Mouse (Mus musculus) lung, adult 2 months (tissue): ENCODE data around the gene Adam19. TPM values are rescaled to one million over a fixed set of nuclear protein-coding genes. Genes with fewer than 3 reads are reported as not detected.
"Not testable (repeated sequence)": the region's sequence is repeated elsewhere in the genome, so short reads cannot be mapped to it uniquely, and the experiment has no call there.

ENCODE experiments used
- DNase-seq: peaks from one replicate; pipeline ENCODE4 v3.0.0; 2022
- H3K4me1 ChIP-seq: fragments of 200-500 bp; 2 replicates; pipeline ENCODE4 v1.6.1; 2011; ENCODE audit warnings: low read length; ENCODE audit not compliant: control insufficient read depth, insufficient read depth
- H3K4me3 ChIP-seq: fragments of 200-500 bp; replicated peaks from 2 replicates; pipeline ENCODE3; 2011; ENCODE audit warnings: low read depth, mild to moderate bottlenecking, control low read depth, low read length; ENCODE audit errors: extremely low read depth
- CTCF ChIP-seq: fragments of 200-500 bp; IDR thresholded peaks from 2 replicates; pipeline ENCODE4 v1.5.1; 2011; ENCODE audit warnings: mild to moderate bottlenecking, low read length, control low read depth; ENCODE audit not compliant: insufficient read depth
- POLR2A ChIP-seq: fragments of 200-500 bp; IDR thresholded peaks from 2 replicates; pipeline ENCODE4 v1.6.1; 2011; ENCODE audit warnings: low read depth, mild to moderate bottlenecking, control low read depth, low read length, borderline replicate concordance; ENCODE audit errors: extremely low read depth
- WGBS: fragments of 180-500 bp; shearing (Covaris S2); methylation state at CpG from one replicate; pipeline ENCODE4 v1.1.7; 2018; 5-methylcytosine and 5-hydroxymethylcytosine counted together
- polyA plus RNA-seq: library from polyadenylated mRNA; depleted of rRNA; stranded (reverse); fragments of >200 nt; gene quantifications from 2 replicates; pipeline ENCODE4 v1.2.3, GENCODE M21; 2012

Gene Adam19
- polyA plus RNA-seq, 1 experiment: 29.4 TPM

DNA sequence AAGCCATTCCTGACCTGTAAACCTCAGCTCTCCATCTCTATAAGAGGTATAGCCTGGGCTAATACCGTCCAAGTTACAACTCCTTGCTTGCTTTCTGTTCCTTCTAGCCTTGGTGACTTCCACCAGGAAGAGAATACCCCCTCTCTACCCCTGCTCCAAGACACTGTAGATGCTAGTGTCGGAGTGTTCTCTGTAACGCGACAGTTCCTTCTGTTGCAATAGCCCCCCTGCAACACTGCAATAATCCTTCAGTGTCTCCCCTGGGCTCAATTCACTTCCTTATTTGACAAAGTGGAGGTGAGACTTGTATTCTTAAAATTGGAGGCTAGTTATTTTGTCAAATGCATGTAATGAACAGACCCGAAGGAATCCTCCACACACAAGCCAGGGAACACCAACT lies 90.8 kb downstream of the Adam19 start:
- DNase-seq: no peak
- TF ChIP-seq CTCF: no peak
- TF ChIP-seq POLR2A: no peak
- WGBS: 88% methylated on average over 5 of the region's 5 CpGs

DNA sequence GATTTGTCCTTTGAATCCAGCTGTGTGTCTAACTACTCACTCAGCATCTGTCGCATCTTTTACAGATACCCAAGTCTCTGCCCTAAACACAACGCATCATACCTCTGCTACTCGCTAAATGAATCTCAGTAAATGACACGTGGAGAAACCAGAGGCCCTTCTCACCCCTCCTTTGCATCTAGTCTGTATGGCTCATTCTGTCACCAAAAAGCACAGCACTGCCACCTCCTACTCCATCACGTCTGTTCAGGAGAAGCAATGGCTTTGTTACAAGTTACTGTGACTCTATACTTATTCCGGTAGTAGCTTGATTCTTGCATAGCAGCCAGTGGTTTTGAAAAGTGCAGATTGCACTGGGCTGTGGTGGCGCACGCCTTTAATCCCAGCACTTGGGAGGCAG lies 101.2 kb downstream of the Adam19 start:
- WGBS: 93% methylated on average over 8 of the region's 8 CpGs
- H3K4me3 ChIP-seq: no peak overlapping the region
- no peaks in the 10 kb centered on the region for H3K4me1 ChIP-seq
- no peak for TF ChIP-seq POLR2A
- TF ChIP-seq CTCF: no peak
- no peak for DNase-seq

More for the DNA sequence above, 90.8 kb downstream of the Adam19 start:
- Histone ChIP-seq H3K4me3 (no peak overlapping the region), H3K4me1 (no peaks in the 10 kb centered on the region)

DNA sequence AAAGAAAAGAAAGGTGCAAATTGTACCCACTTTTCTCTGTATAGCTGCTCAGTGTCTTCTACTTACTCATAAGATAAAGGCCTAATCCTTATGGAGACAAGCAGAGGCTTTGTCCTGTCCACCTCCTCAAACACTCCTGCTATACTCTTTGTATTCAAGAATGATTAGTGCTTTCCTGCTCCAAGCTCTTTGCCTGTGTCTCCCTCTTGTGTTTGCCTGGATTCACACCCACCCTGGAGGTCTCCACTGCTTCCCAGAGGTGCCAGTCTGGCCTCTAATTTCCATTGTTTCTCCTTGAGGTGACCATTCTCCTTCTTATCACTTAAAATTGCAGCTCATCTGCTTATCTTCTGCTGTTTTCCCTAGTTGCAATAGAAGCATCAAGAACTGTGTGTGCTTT lies 101.7 kb downstream of the Adam19 start:
- no peak for TF ChIP-seq POLR2A
- no peak for TF ChIP-seq CTCF
- Histone ChIP-seq H3K4me3 (no peak overlapping the region), H3K4me1 (no peaks in the 10 kb centered on the region)
- DNase-seq: no peak

DNA sequence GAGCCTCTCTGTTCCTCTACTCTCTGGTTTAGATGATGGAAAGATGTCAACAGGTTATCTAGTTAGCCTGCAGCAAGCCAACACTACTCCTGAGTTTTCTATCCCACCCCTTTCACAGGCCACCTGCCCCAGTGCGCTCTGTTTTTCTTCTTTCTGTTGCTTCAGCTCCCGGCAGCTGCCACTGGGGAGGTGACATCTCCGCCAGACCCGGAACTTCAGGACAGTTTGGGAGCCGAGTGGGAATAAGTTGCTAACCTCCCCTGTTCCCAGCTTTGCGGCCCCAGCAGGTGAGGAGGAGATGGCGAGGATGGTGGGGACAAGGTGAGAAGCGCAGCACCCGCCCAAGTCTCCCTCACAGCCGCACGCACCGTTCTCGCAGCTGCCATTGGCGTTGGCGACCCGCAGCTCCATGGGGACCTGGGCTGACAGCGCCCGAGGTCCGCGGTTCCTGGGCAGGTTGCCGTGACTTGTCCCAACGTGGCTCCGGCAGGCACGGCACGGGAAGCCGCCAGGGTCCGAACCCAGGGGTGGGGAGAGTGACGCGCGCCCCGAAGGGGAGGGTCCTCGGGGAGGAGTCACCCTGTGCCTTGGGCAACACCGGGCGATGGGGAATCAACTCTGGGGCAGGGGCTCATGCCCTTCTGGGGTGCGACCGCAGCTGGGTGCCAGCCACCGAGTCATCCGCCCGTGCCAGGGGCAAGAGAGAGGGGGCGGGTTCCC lies 110.2 kb downstream of the Adam19 start, which contains the start of gene Nipal4:
Nipal4 (minus strand) TSS at position 643 of the 720 bp plus-strand sequence.
- no peak for DNase-seq
- H3K4me1 ChIP-seq: peaks cover 3% of the 10 kb centered on the region; the same call in 1 of the 2 replicates
- WGBS: 1% methylated on average over 40 of the region's 40 CpGs
- TF ChIP-seq POLR2A: no peak
- no peak for TF ChIP-seq CTCF
- H3K4me3 ChIP-seq: peak within 1 kb of the TSS; percentile 48

DNA sequence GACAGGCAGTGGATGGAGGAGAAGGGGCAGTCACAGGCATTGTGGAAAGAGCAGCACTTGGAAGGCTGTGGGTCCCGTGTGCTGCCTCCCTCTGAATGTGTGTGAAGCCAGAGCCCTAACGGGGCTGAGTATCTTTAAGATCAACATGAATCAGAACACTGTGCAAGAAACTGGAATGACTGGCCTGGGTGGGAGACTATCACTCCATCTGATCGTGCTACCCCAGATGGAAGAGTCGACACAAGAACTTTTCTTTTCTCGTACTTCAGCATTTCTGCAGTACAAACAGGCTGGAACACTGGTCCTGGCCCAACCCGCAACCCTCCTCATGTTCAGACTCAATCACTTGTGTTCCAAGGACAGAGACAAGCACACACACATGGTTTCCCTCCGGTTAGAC lies 112.7 kb downstream of the Adam19 start:
- Histone ChIP-seq H3K4me1 (peaks cover 3% of the 10 kb centered on the region; the same call in 1 of the 2 replicates), H3K4me3 (no peak overlapping the region)
- TF ChIP-seq POLR2A (no peak), CTCF (no peak)
- no peak for DNase-seq
- 88% methylated on average over 7 of the region's 7 CpGs for WGBS

DNA sequence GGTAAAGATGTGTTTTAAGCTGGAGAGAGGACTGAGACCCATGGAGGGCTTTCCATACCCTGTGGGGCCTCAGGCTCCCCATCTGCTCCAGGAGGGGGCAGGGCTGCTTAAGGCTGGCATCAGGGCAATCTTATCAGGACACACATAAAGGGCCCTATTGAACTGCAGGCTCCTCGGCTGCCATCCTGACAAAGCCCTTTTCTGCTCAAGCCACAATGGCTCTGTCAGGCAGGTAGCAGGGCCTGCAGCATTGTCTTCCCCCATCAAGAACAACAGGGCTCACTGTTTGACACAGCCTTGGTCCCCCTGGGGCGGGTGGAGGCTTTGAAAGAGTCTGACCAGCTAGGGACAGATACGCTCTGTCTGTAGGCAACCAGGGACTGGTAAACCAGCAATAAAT lies 114.1 kb downstream of the Adam19 start:
- WGBS: 80% methylated on average over 3 of the region's 3 CpGs
- no peak overlapping the region for H3K4me3 ChIP-seq

DNA sequence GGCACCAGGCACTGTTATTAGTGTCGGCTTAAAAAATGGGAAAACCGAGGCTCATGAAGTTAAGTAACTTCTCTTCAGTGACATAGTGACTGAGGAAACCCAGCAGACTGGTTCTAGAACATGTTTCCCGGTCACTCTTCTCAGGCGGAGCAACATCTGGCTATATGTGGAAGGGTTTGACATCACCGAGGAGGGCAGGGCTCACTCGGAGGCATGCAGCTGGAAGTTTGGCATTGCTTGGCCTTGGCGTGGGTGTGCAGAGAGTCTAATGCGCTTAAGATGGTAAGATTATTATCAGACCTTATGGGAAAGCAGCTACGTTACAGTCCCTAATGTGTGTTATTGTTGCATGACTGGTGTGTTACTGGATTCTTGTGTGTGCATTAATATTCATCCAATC lies 116.3 kb downstream of the Adam19 start:
- no peak overlapping the region for H3K4me3 ChIP-seq
- no peak for TF ChIP-seq POLR2A
- WGBS: 92% methylated on average over 9 of the region's 9 CpGs
- DNase-seq: no peak
- no peaks in the 10 kb centered on the region for H3K4me1 ChIP-seq

More for the DNA sequence above, 114.1 kb downstream of the Adam19 start:
- no peak for TF ChIP-seq CTCF
- no peak for TF ChIP-seq POLR2A
- DNase-seq: no peak
- H3K4me1 ChIP-seq: peaks cover 3% of the 10 kb centered on the region; the same call in 1 of the 2 replicates

DNA sequence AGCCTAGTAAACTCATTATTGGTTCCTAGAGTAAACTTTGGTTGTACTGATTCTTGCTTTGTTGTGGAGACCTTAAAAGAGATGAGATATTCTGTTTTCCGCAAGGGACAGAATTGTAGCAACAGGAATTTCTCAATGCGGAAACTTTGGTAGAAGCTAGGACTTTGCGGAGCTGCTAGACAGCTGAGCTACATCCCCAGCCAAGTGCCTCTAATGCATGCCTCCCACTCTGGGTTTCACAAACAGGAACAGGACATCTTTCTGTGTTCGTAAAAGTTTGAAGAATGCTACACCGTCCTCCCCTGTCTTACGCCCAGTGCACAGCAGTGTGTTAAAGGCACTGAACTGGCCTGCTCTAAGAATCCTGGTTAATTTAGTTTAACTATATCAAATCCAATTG lies 120.4 kb downstream of the Adam19 start:
- no peak for DNase-seq
- TF ChIP-seq POLR2A (no peak), CTCF (no peak)
- H3K4me1 ChIP-seq: no peaks in the 10 kb centered on the region
- 82% methylated on average over 6 of the region's 6 CpGs for whole genome bisulfite sequencing
- H3K4me3 ChIP-seq: no peak overlapping the region

DNA sequence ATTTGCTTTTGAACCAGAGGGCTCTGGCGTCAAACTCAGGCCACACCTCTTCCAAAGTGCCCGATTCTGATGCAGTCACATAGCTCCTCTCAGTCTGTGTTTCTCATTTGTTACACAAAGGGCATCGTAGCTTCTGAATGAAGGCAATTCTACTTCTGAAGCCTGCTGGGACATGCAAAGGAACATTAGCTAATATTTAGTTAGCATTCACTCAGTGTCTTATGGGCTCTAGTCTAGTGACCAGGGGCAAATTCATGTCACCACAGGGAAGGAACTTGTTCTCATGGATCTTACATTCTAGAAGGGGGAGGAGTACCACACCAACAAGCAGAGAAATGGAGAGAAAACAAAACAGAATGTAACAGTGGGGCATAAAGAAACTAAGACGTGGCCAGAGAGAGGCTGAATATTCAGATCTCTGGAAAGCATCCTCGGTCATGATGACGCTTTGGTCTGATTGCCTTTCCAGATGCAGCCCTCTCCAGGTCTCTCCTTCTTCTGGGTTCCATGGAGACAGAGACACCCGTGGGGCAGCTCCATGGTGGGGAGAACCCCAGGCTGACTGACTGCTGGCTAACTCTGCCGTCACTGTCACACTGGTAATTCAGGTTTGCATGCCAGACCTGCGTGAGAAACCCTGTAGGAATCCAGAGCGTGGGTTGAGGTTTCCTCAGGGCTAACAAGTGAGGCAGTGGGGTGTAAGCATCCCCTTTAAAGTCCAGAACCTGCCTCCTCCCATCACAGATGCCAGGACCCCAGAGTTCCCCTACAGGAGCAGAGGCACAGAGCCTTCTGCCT lies 121.7 kb downstream of the Adam19 start:
- no peak for DNase-seq
- TF ChIP-seq POLR2A (no peak), CTCF (no peak)
- no peak overlapping the region for H3K4me3 ChIP-seq
- no peaks in the 10 kb centered on the region for H3K4me1 ChIP-seq
- WGBS: 75% methylated on average over 10 of the region's 10 CpGs

DNA sequence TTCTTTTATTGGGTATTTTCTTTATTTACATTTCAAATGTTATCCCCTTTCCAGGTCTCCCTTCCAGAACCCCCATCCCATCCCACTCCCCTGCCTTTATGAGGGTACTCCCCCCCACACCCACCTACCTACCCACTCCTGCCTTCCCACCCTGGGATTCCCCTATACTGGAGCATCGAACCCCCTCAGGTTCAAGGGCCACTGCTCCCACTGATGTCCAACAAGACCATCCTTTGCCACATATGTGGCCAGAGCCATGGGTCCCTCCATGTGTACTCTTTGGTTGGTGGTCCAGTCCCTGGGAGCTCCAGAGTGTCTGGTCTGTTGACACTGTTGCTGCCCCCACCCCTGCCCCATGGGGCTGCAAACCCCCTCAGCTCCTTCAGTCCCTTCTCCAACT lies 126.2 kb downstream of the Adam19 start:
- H3K4me3 ChIP-seq, DNase-seq, H3K4me1 ChIP-seq: not testable (repeated sequence)
- 88% methylated on average over 1 of the region's 1 CpGs for WGBS

DNA sequence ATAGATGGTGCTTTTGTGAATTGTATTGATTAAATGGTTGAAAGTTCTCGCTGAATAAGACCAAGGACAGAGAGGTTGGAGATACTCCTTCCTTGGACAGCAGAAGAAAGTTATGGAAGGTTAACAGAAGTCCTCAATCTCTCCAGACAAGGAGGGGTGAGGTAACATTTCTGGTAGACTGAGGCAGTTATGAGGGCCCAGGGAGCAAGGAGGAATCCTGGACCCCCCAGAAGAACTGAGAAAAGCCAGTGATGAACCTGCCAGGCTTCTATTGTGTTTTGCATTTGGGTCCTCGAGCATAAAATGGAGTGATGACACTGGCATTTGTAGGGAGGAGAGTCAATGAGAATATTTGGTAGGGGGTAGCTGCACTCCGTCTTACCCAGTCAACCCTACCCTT lies 129.2 kb downstream of the Adam19 start:
- 78% methylated on average over 3 of the region's 3 CpGs for WGBS
- no peak for DNase-seq
- Histone ChIP-seq H3K4me1 (no peaks in the 10 kb centered on the region), H3K4me3 (no peak overlapping the region)
- no peak for TF ChIP-seq POLR2A
- no peak for TF ChIP-seq CTCF
